Mouse (Mus musculus): ENCODE data around the gene Tnfrsf25.

GRCm38 (mm10) chr4:152107971-152108509 is 7.7 kb upstream of the Tnfrsf25 start:
- no peak for TF ChIP-seq CTCF (IDR thresholded peaks at IDR 0.05)
- TF ChIP-seq EP300 (IDR thresholded peaks at IDR 0.05) = no peak
